9 mouse cellular contexts compared by ENCODE assay signal in genomic region chr10:40177323-40177962, GRCm38 (mm10). TPM values are rescaled to one million over a fixed set of nuclear protein-coding genes. Genes with fewer than 3 reads are reported as not detected.
DNase-seq lines count a peak whose midpoint lies in the region; ATAC-seq and TF ChIP-seq lines count a peak whose summit lies in the region.
"Had no signal": no experiment of that assay in that cellular context is flagged by ENCODE, and none has a peak within 500 bp of the region (broad histone marks: within the 10 kb centered on the region; RNA-seq: fewer than 3 reads in every experiment).

No protein-coding gene starts in this region.

- TF ChIP-seq CTCF in forebrain, postnatal 0 days (IDR thresholded peaks at IDR 0.05; ENCODE audit: low read depth): no peak

- no peaks in the 10 kb centered on the region for H3K36me3 ChIP-seq in forebrain, postnatal 0 days (ENCODE audit: insufficient read depth)
- no peaks in the 10 kb centered on the region for H3K36me3 ChIP-seq in forebrain, embryonic 12.5 days (replicated peaks)

- ATAC-seq in forebrain, postnatal 0 days: no peak
- ATAC-seq in forebrain, embryonic 12.5 days (ENCODE audit: low FRiP score): no peak
- ATAC-seq in common myeloid progenitor, adult 5-6 weeks (replicated peaks; ENCODE audit: low read depth, poor library complexity, severe bottlenecking): peak; percentile 62

- H3K27ac ChIP-seq in forebrain, postnatal 0 days (ENCODE audit: low read depth, low read length): no peak overlapping the region
- H3K27ac ChIP-seq in forebrain, embryonic 12.5 days: no peak overlapping the region

- no peak overlapping the region for H3K4me3 ChIP-seq in forebrain, postnatal 0 days (ENCODE audit: low read depth, low read length)
- H3K4me3 ChIP-seq in forebrain, embryonic 12.5 days (replicated peaks): no peak overlapping the region
- H3K4me3 ChIP-seq: myocyte had no signal

- no peak overlapping the region; the same call in 1 of the 2 replicates for H3K4me2 ChIP-seq in forebrain, postnatal 0 days (ENCODE audit: low read depth)
- no peak overlapping the region for H3K4me2 ChIP-seq in forebrain, embryonic 12.5 days

- peak; percentile 36 for DNase-seq in forebrain, postnatal 0 days
- peak; percentile 62 for DNase-seq in 416B (ENCODE audit: low read depth)
- DNase-seq in kidney, postnatal 25 days: peak; percentile 56 to 58
- DNase-seq in lung, postnatal 36 days: peak; percentile 83
- DNase-seq in embryo, embryonic 10.5 days (ENCODE audit: low spot score): no peak
- DNase-seq in thymus, postnatal 14 days: no peak

- WGBS in forebrain, postnatal 0 days: 40% methylated on average over 6 of the region's 6 CpGs
- 65% methylated on average over 6 of the region's 6 CpGs for WGBS in forebrain, embryonic 12.5 days

- no peaks in the 10 kb centered on the region for H3K27me3 ChIP-seq in forebrain, postnatal 0 days (ENCODE audit: insufficient read depth, low read length)
- H3K27me3 ChIP-seq in forebrain, embryonic 12.5 days: no peaks in the 10 kb centered on the region

- H3K9me3 ChIP-seq in forebrain, postnatal 0 days (ENCODE audit: low read length): no peaks in the 10 kb centered on the region
- H3K9me3 ChIP-seq in forebrain, embryonic 12.5 days: no peaks in the 10 kb centered on the region

- H3K4me1 ChIP-seq in forebrain, postnatal 0 days (ENCODE audit: insufficient read depth): no peaks in the 10 kb centered on the region
- H3K4me1 ChIP-seq in forebrain, embryonic 12.5 days: no peaks in the 10 kb centered on the region

- H3K9ac ChIP-seq in forebrain, postnatal 0 days: no peak overlapping the region
- no peak overlapping the region for H3K9ac ChIP-seq in forebrain, embryonic 12.5 days

RNA-seq across cellular contexts. Expression of gene Slc16a10, which starts 35.4 kb away (rescaled TPM):
- 1.7 and 2.5 TPM in 2 replicates for total RNA-seq in forebrain, postnatal 0 days (2014; rRNA removed)
- polyA plus RNA-seq in forebrain, postnatal 0 days (2015; fragmentation: Nextera tagmentation; extraction: Ambion mirVana): 1.3 and 1.5 TPM in 2 replicates
- 5.4 and 8.7 TPM in 2 replicates for polyA plus RNA-seq in forebrain, embryonic 12.5 days (2016; fragmentation: Nextera tagmentation; extraction: Ambion mirVana)
- total RNA-seq in common myeloid progenitor, adult 5-6 weeks (2017): 21.4 and 23.9 TPM in 2 replicates

Comparison
In these comparisons a context has a peak if more than half of its experiments do, and no peak if none do; other contexts are left out.
1. DNase-seq: peak in forebrain, postnatal 0 days (single experiment), 416B (single experiment), kidney, postnatal 25 days (2 of 2) and lung, postnatal 36 days (single experiment); none in embryo, embryonic 10.5 days (single experiment) and thymus, postnatal 14 days (single experiment).